7 mouse cellular contexts compared by ENCODE assay signal in genomic region chr12:100106275-100106895, GRCm38 (mm10). TPM values are rescaled to one million over a fixed set of nuclear protein-coding genes. Genes with fewer than 3 reads are reported as not detected.
DNase-seq lines count a peak whose midpoint lies in the region; ATAC-seq and TF ChIP-seq lines count a peak whose summit lies in the region.

No protein-coding gene starts in this region.

- no peak overlapping the region for H3K27ac ChIP-seq in bone marrow, adult 2 months (ENCODE audit: control insufficient read depth, insufficient read depth, low read depth, low read length, poor library complexity)
- H3K27ac ChIP-seq in forebrain, embryonic 11.5 days (ENCODE audit: low read depth, low read length): no peak overlapping the region
- H3K27ac ChIP-seq in hindbrain, embryonic 11.5 days (ENCODE audit: low read depth, low read length): no peak overlapping the region

- no peak overlapping the region for H3K9ac ChIP-seq in forebrain, embryonic 11.5 days (ENCODE audit: low read length)
- no peak overlapping the region for H3K9ac ChIP-seq in hindbrain, embryonic 11.5 days (ENCODE audit: low read depth, low read length)

- no peak for ATAC-seq in G1E (ENCODE audit: extremely low read depth, insufficient number of reproducible peaks, low FRiP score, poor library complexity, severe bottlenecking)
- 0 out of 2 replicates have a peak, but pooled peaks have one; percentile 34 for ATAC-seq in forebrain, embryonic 11.5 days (replicated peaks; ENCODE audit: low FRiP score)
- ATAC-seq in hindbrain, embryonic 11.5 days (ENCODE audit: low FRiP score): no peak

- peaks cover 11% of the 10 kb centered on the region for H3K27me3 ChIP-seq in G1E (ENCODE audit: insufficient read depth, low read length)
- H3K27me3 ChIP-seq in forebrain, embryonic 11.5 days (ENCODE audit: control insufficient read depth, insufficient read depth, low read length): no peaks in the 10 kb centered on the region
- H3K27me3 ChIP-seq in hindbrain, embryonic 11.5 days (ENCODE audit: control insufficient read depth, insufficient read depth, low read length): no peaks in the 10 kb centered on the region
- H3K27me3 ChIP-seq in megakaryocyte, embryonic 14.5 days (replicated peaks): peaks cover 36% of the 10 kb centered on the region

- no peak overlapping the region for H3K4me3 ChIP-seq in G1E (ENCODE audit: low read depth, low read length)
- H3K4me3 ChIP-seq in bone marrow, adult 2 months (replicated peaks; ENCODE audit: control insufficient read depth, low read depth, low read length): no peak overlapping the region
- no peak overlapping the region for H3K4me3 ChIP-seq in forebrain, embryonic 11.5 days (ENCODE audit: low read depth, low read length)
- H3K4me3 ChIP-seq in hindbrain, embryonic 11.5 days (ENCODE audit: low read depth, low read length): no peak overlapping the region
- H3K4me3 ChIP-seq in megakaryocyte, embryonic 14.5 days (replicated peaks): peak overlapping the region; percentile 64

- H3K4me1 ChIP-seq in G1E (ENCODE audit: insufficient read depth, low read depth, low read length): peaks cover 35% of the 10 kb centered on the region
- H3K4me1 ChIP-seq in bone marrow, adult 2 months (ENCODE audit: control insufficient read depth, insufficient read depth, low read length): peaks cover 1% of the 10 kb centered on the region
- peaks cover 5% of the 10 kb centered on the region for H3K4me1 ChIP-seq in forebrain, embryonic 11.5 days (replicated peaks; ENCODE audit: control insufficient read depth, insufficient read depth, low read length)
- H3K4me1 ChIP-seq in hindbrain, embryonic 11.5 days (replicated peaks; ENCODE audit: control insufficient read depth, insufficient read depth, low read length): peaks cover 1% of the 10 kb centered on the region; the same call in 1 of the 2 replicates
- peaks cover 54% of the 10 kb centered on the region for H3K4me1 ChIP-seq in megakaryocyte, embryonic 14.5 days

- H3K36me3 ChIP-seq in G1E (replicated peaks): peaks cover 4% of the 10 kb centered on the region
- H3K36me3 ChIP-seq in forebrain, embryonic 11.5 days (ENCODE audit: control insufficient read depth, insufficient read depth, low read length): no peaks in the 10 kb centered on the region
- no peaks in the 10 kb centered on the region for H3K36me3 ChIP-seq in hindbrain, embryonic 11.5 days (ENCODE audit: control insufficient read depth, insufficient read depth, low read length)
- H3K36me3 ChIP-seq in megakaryocyte, embryonic 14.5 days (replicated peaks; ENCODE audit: low read length): peaks cover 1% of the 10 kb centered on the region

- WGBS in bone marrow, adult 2 months: 12% methylated on average over 20 of the region's 20 CpGs
- WGBS in forebrain, embryonic 11.5 days: 15% methylated on average over 20 of the region's 20 CpGs
- WGBS in hindbrain, embryonic 11.5 days: 14% methylated on average over 20 of the region's 20 CpGs

- H3K9me3 ChIP-seq in G1E (replicated peaks): no peaks in the 10 kb centered on the region
- no peaks in the 10 kb centered on the region for H3K9me3 ChIP-seq in forebrain, embryonic 11.5 days (ENCODE audit: control insufficient read depth, low read length)
- H3K9me3 ChIP-seq in hindbrain, embryonic 11.5 days (ENCODE audit: control insufficient read depth, low read length): no peaks in the 10 kb centered on the region
- no peaks in the 10 kb centered on the region for H3K9me3 ChIP-seq in megakaryocyte, embryonic 14.5 days

- TF ChIP-seq CTCF in G1E (IDR thresholded peaks at IDR 0.05; ENCODE audit: low read depth, low read length): peak; percentile 88
- TF ChIP-seq CTCF in bone marrow, adult 2 months (IDR thresholded peaks at IDR 0.05; ENCODE audit: control insufficient read depth, insufficient read depth, low read length): peak; percentile 60

- DNase-seq in G1E (ENCODE audit: low spot score): peak; percentile 69
- DNase-seq in forebrain, embryonic 11.5 days (ENCODE audit: low spot score): peak; percentile 89
- peak; percentile 88 for DNase-seq in hindbrain, embryonic 11.5 days (ENCODE audit: low spot score)
- DNase-seq in layer of hippocampus, postnatal 14 days (ENCODE audit: low spot score in 2 of 2): peak; percentile 76 to 79
- peak; percentile 55 to 57 for DNase-seq in right cerebral cortex, postnatal 36 days (ENCODE audit: low spot score in 2 of 2)

- TF ChIP-seq POLR2A in bone marrow, adult 2 months (IDR thresholded peaks at IDR 0.05; ENCODE audit: borderline replicate concordance, control insufficient read depth, low read depth, low read length): no peak

- no peak overlapping the region for H3K4me2 ChIP-seq in forebrain, embryonic 11.5 days (ENCODE audit: low read depth, low read length, severe bottlenecking)
- no peak overlapping the region for H3K4me2 ChIP-seq in hindbrain, embryonic 11.5 days (replicated peaks; ENCODE audit: low read depth, low read length)

RNA-seq across cellular contexts. Expression of gene Psmc1, which starts 3.6 kb away (rescaled TPM):
- total RNA-seq in G1E (2014; fragmentation: Nextera tagmentation): 155 and 162 TPM in 2 replicates
- total RNA-seq in G1E (2017): 212 and 293 TPM in 2 replicates
- polyA plus RNA-seq in G1E (2012): 22.5 and 65.1 TPM in 2 replicates
- polyA plus RNA-seq in bone marrow, adult 2 months (2011; ENCODE audit: insufficient read depth, insufficient read length, low replicate concordance, missing spikeins): 93.6 and 165 TPM in 2 replicates
- polyA plus RNA-seq in forebrain, embryonic 11.5 days (2014; fragmentation: Nextera tagmentation; extraction: Ambion mirVana): 403 and 404 TPM in 2 replicates
- 404 and 436 TPM in 2 replicates for polyA plus RNA-seq in hindbrain, embryonic 11.5 days (2014; fragmentation: Nextera tagmentation; extraction: Ambion mirVana)
- 100 to 1,000 TPM; 193 to 200 TPM for total RNA-seq in layer of hippocampus, postnatal 14 days (2021)
- 14.0 TPM in 1 of 2 replicates, not detected in the other for polyA plus RNA-seq in megakaryocyte, embryonic 14.5 days (2012; ENCODE audit: insufficient read depth, low replicate concordance)

RNA-seq across cellular contexts. Expression of gene Nrde2, which starts 53.1 kb away (rescaled TPM):
- total RNA-seq in G1E (2014; fragmentation: Nextera tagmentation) (10.2 and 12.3 TPM in 2 replicates), G1E (2017) (33.6 and 36.2 TPM in 2 replicates)
- 10.8 and 11.0 TPM in 2 replicates for polyA plus RNA-seq in G1E (2012)
- 10.0 and 19.8 TPM in 2 replicates for polyA plus RNA-seq in bone marrow, adult 2 months (2011; ENCODE audit: insufficient read depth, insufficient read length, low replicate concordance, missing spikeins)
- 14.4 and 16.2 TPM in 2 replicates for polyA plus RNA-seq in forebrain, embryonic 11.5 days (2014; fragmentation: Nextera tagmentation; extraction: Ambion mirVana)
- 9.0 and 11.1 TPM in 2 replicates for polyA plus RNA-seq in hindbrain, embryonic 11.5 days (2014; fragmentation: Nextera tagmentation; extraction: Ambion mirVana)
- 10 to 100 TPM; 19.3 to 21.0 TPM for total RNA-seq in layer of hippocampus, postnatal 14 days (2021)
- polyA plus RNA-seq in megakaryocyte, embryonic 14.5 days (2012; ENCODE audit: insufficient read depth, low replicate concordance): 1.5 and 4.5 TPM in 2 replicates
